Mouse (Mus musculus) urinary bladder, postnatal 25 days (tissue): Measurements from ENCODE around the gene Pcf11.

Experiments used
- DNase-seq: peaks from one replicate; pipeline ENCODE4 v3.0.0; 2022; ENCODE audit warnings: low spot score

Gene Pcf11

GRCm38 (mm10) chr7:92637021-92637625 lies 32.6 kb downstream of the Pcf11 start, which contains the start of gene Ankrd42:
Gene Ankrd42 (minus strand): TSS chr7:92637142.
- DNase-seq, result peak; percentile 88

- no peak for DNase-seq
Observed at GRCm38 (mm10) chr7:92636295-92637011, 33.3 kb downstream of the Pcf11 start.

GRCm38 (mm10) chr7:92630167-92630566 lies 39.6 kb downstream of the Pcf11 start:
- no peak for DNase-seq

GRCm38 (mm10) chr7:92624488-92624887 lies 45.2 kb downstream of the Pcf11 start:
- no peak for DNase-seq

GRCm38 (mm10) chr7:92610830-92611229 lies 58.9 kb downstream of the Pcf11 start:
- DNase-seq, result no peak

- no peak for DNase-seq
Observed at GRCm38 (mm10) chr7:92604961-92605360, 64.8 kb downstream of the Pcf11 start.
